Mouse (Mus musculus) embryonic facial prominence, embryonic 15.5 days (tissue): ENCODE data around the gene Nucb2. TPM values are rescaled to one million over a fixed set of nuclear protein-coding genes. Genes with fewer than 3 reads are reported as not detected.

Experiments
- ATAC-seq: fragments of 200-750 bp; cut with Nextera tagmentation; 2 replicates; pipeline ENCODE4 v1.8.0; 2017; ENCODE audit warnings: low read depth, moderate TSS enrichment; ENCODE audit not compliant: insufficient number of reproducible peaks, low FRiP score, low TSS enrichment
- H3K27ac ChIP-seq: fragments of 300-500 bp; sonication (generic); replicated peaks from 2 replicates; pipeline ENCODE4 v1.5.1; 2015; ENCODE audit warnings: mild to moderate bottlenecking, inconsistent platforms
- H3K27me3 ChIP-seq: fragments of 300-500 bp; sonication (generic); 2 replicates; pipeline ENCODE4 v1.6.1; 2015; ENCODE audit warnings: inconsistent platforms
- H3K36me3 ChIP-seq: fragments of 300-500 bp; sonication (generic); 2 replicates; pipeline ENCODE4 v1.6.1; 2015; ENCODE audit warnings: mild to moderate bottlenecking, inconsistent platforms
- H3K4me1 ChIP-seq: fragments of 300-500 bp; sonication (generic); 2 replicates; pipeline ENCODE4 v1.6.1; 2015; ENCODE audit warnings: inconsistent platforms
- H3K4me2 ChIP-seq: fragments of 300-500 bp; sonication (generic); replicated peaks from 2 replicates; pipeline ENCODE4 v1.6.1; 2015; ENCODE audit warnings: mild to moderate bottlenecking, inconsistent platforms
- H3K4me3 ChIP-seq: fragments of 300-500 bp; sonication (generic); replicated peaks from 2 replicates; pipeline ENCODE4 v1.5.1; 2015; ENCODE audit warnings: mild to moderate bottlenecking, inconsistent platforms
- H3K9ac ChIP-seq: fragments of 300-500 bp; sonication (generic); 2 replicates; pipeline ENCODE4 v1.6.1; 2015; ENCODE audit warnings: inconsistent platforms
- H3K9me3 ChIP-seq: fragments of 300-500 bp; sonication (generic); replicated peaks from 2 replicates; pipeline ENCODE4 v1.6.1; 2016; ENCODE audit warnings: inconsistent platforms
- WGBS: fragments of 180-500 bp; shearing (Covaris S2); methylation state at CpG from one replicate; pipeline ENCODE4 v1.1.7; 2015; 5-methylcytosine and 5-hydroxymethylcytosine counted together
- polyA plus RNA-seq: library from polyadenylated mRNA; unstranded; fragments of >200 nt; fragmentation: Nextera tagmentation; extraction: Ambion mirVana; gene quantifications from 2 replicates; pipeline ENCODE4 v1.2.1, GENCODE M21; 2015

Nucb2 gene
- polyA plus RNA-seq, 1 experiment from 2014 or later = 34.7 TPM

DNA sequence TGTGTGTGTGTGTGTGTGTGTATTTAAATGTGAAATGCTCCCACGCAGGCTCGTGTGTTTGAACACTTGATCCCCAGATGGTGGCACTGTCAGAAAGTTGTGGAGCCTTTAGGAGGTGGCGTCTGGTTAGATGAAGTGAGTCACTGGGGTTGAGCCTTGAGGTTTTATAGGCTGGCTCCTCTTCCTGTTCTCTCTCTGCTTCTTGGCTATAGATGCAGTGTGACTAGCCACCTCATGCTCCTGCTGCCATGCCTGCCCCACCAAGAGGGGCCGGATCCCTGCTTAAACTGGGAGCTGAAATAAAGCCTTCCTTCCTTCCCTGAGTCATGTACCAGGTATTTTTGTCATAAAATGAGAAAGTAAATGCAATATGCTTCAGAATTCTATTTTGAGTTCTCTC is 13.1 kb upstream of the Nucb2 start:
- Histone ChIP-seq H3K36me3 (no peaks in the 10 kb centered on the region), H3K4me3 (no peak overlapping the region), H3K27me3 (no peaks in the 10 kb centered on the region), H3K27ac (no peak overlapping the region), H3K4me1 (no peaks in the 10 kb centered on the region), H3K4me2 (no peak overlapping the region), H3K9me3 (no peaks in the 10 kb centered on the region), H3K9ac (no peak overlapping the region)
- ATAC-seq = no peak
- WGBS = 71% methylated on average over 4 of the region's 4 CpGs

- ATAC-seq = no peak
- Histone ChIP-seq H3K36me3 (no peaks in the 10 kb centered on the region), H3K27ac (no peak overlapping the region), H3K9me3 (no peaks in the 10 kb centered on the region), H3K4me3 (no peak overlapping the region), H3K9ac (no peak overlapping the region), H3K27me3 (no peaks in the 10 kb centered on the region), H3K4me1 (no peaks in the 10 kb centered on the region), H3K4me2 (no peak overlapping the region)
- 81% methylated on average over 7 of the region's 7 CpGs for WGBS
Measured at GRCm38 (mm10) chr7:116493267-116494003, 10.7 kb upstream of the Nucb2 start.

DNA sequence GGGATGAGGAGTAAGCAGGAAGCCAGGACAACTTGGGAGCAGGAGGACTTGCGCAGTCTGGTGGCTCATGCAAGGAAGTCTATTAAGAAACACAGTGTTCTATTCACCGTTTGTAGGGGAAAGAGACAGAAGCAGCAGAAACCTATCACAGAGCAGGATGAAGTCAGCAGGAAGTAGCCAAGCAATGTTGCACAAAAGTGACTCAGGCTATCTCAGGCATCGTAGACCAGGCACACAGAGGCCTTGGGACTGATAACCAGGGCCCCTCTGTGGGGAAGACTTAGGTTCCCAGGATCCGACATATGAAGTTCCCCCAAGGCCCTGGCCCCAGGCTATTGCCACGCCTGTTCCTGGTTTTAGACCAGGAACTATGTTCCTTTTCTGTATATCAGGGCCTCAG is 9.6 kb upstream of the Nucb2 start:
- Histone ChIP-seq H3K9ac (no peak overlapping the region), H3K27ac (no peak overlapping the region), H3K27me3 (no peaks in the 10 kb centered on the region), H3K4me2 (no peak overlapping the region), H3K4me1 (no peaks in the 10 kb centered on the region), H3K36me3 (no peaks in the 10 kb centered on the region), H3K4me3 (no peak overlapping the region), H3K9me3 (no peaks in the 10 kb centered on the region)
- WGBS = 63% methylated on average over 5 of the region's 5 CpGs
- ATAC-seq = no peak

DNA sequence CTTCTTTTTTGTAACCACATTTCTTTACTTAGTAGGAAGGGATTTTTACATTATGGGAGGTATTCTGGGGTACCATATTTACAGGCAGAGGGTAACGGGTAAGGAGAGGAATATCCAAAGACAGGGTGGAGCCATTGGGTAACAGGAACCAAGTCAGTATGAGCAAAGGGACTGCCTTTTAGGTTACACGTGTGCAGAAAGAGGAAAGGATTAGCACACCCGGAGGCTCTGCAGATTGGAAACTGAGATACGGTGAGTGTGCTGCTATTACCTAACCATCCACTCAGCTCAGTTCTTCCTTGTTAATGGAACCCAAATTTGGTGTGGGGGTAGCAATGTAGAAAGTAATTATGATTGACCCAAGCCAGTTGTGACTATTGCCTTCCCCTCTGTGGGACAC is 7.4 kb upstream of the Nucb2 start:
- no peaks in the 10 kb centered on the region for H3K27me3 ChIP-seq
- H3K4me3 ChIP-seq = no peak overlapping the region
- no peak overlapping the region for H3K27ac ChIP-seq
- H3K4me2 ChIP-seq = no peak overlapping the region
- no peak overlapping the region for H3K9ac ChIP-seq
- WGBS = 80% methylated on average over 4 of the region's 4 CpGs
- H3K4me1 ChIP-seq = no peaks in the 10 kb centered on the region
- no peaks in the 10 kb centered on the region for H3K9me3 ChIP-seq
- no peak for ATAC-seq
- H3K36me3 ChIP-seq = no peaks in the 10 kb centered on the region

- H3K27ac ChIP-seq = no peak overlapping the region
- WGBS = 2% methylated on average over 6 of the region's 6 CpGs
- H3K36me3 ChIP-seq = no peaks in the 10 kb centered on the region
- peak overlapping the region; percentile 85 for H3K9ac ChIP-seq
- no peaks in the 10 kb centered on the region for H3K27me3 ChIP-seq
- H3K4me2 ChIP-seq = peak overlapping the region; percentile 88
- H3K4me1 ChIP-seq = peaks cover 6% of the 10 kb centered on the region; the same call in 1 of the 2 replicates
- no peaks in the 10 kb centered on the region for H3K9me3 ChIP-seq
- no peak for ATAC-seq
- peak overlapping the region; percentile 83 for H3K4me3 ChIP-seq
Measured at GRCm38 (mm10) chr7:116504818-116505170, 625 bp downstream of the Nucb2 start.

DNA sequence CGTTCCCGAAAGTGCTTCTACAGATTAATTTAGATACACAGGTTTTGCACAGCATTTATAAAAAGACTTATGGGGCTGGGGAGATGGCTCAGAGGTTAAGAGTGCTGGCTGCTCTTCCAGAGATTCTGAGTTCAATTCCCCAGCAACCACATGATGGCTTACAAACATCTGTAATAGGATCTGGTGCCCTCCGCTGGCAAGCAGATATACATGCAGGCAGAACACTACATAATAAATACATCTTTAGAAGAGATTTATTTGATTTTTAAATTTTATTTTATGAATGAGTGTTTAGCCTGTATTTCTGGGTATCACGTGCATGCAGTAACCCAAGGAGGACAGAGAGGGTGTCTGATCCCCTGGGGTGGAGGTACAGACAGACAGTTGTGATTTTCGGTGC is 9.9 kb downstream of the Nucb2 start:
- Histone ChIP-seq H3K4me3 (no peak overlapping the region), H3K27me3 (no peaks in the 10 kb centered on the region), H3K36me3 (no peaks in the 10 kb centered on the region), H3K4me2 (no peak overlapping the region), H3K9ac (no peak overlapping the region), H3K4me1 (no peaks in the 10 kb centered on the region), H3K27ac (peak overlapping the region; percentile 72), H3K9me3 (no peaks in the 10 kb centered on the region)
- WGBS = 75% methylated on average over 5 of the region's 5 CpGs
- ATAC-seq = no peak

- H3K36me3 ChIP-seq = no peaks in the 10 kb centered on the region
- H3K9me3 ChIP-seq = no peaks in the 10 kb centered on the region
- H3K4me3 ChIP-seq = no peak overlapping the region
- H3K27me3 ChIP-seq = no peaks in the 10 kb centered on the region
- peak overlapping the region; percentile 72 for H3K27ac ChIP-seq
- no peaks in the 10 kb centered on the region for H3K4me1 ChIP-seq
- no peak overlapping the region for H3K9ac ChIP-seq
- ATAC-seq = peak; percentile 65; the same call in 1 of the 2 replicates
- WGBS = 63% methylated on average over 9 of the region's 9 CpGs
- H3K4me2 ChIP-seq = no peak overlapping the region
Measured at GRCm38 (mm10) chr7:116514546-116514945, 10.4 kb downstream of the Nucb2 start.

GRCm38 (mm10) chr7:116515059-116515458 is 10.9 kb downstream of the Nucb2 start:
- ATAC-seq = no peak
- H3K4me1 ChIP-seq = no peaks in the 10 kb centered on the region
- H3K4me3 ChIP-seq = no peak overlapping the region
- WGBS = 83% methylated on average over 7 of the region's 7 CpGs
- H3K27me3 ChIP-seq = no peaks in the 10 kb centered on the region
- peak overlapping the region; percentile 71 for H3K27ac ChIP-seq
- no peak overlapping the region for H3K9ac ChIP-seq
- no peaks in the 10 kb centered on the region for H3K36me3 ChIP-seq
- no peaks in the 10 kb centered on the region for H3K9me3 ChIP-seq
- no peak overlapping the region for H3K4me2 ChIP-seq

GRCm38 (mm10) chr7:116515514-116516135 is 11.5 kb downstream of the Nucb2 start:
- Histone ChIP-seq H3K9me3 (no peaks in the 10 kb centered on the region), H3K4me2 (no peak overlapping the region), H3K4me1 (no peaks in the 10 kb centered on the region), H3K36me3 (no peaks in the 10 kb centered on the region), H3K27ac (peak overlapping the region; percentile 71; the same call in 1 of the 2 replicates), H3K9ac (no peak overlapping the region), H3K27me3 (no peaks in the 10 kb centered on the region), H3K4me3 (no peak overlapping the region)
- ATAC-seq = no peak
- 63% methylated on average over 13 of the region's 13 CpGs for WGBS

DNA sequence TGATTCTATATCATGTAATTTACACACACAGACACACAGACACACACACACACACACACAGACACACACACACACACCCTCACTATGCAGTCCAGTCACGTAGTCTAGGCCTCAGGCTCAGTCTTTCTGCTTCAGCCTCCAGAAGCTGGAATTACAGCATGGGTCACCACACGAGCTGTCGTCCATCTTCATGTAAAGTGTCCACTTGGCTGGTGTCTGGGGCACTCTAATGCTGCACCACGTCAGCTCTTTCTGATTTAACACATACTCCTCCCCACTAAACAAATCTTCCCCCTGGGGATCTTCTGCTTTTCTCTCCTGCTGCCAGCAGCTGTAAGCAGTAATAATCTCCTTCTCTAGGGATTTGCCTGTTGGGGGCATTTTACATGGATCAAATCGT is 13.1 kb downstream of the Nucb2 start:
- ATAC-seq = no peak
- Histone ChIP-seq H3K4me3 (no peak overlapping the region), H3K27ac (no peak overlapping the region), H3K4me2 (no peak overlapping the region), H3K27me3 (no peaks in the 10 kb centered on the region), H3K4me1 (no peaks in the 10 kb centered on the region), H3K36me3 (peaks cover 6% of the 10 kb centered on the region), H3K9me3 (no peaks in the 10 kb centered on the region), H3K9ac (no peak overlapping the region)
- 50% methylated on average over 5 of the region's 5 CpGs for WGBS

GRCm38 (mm10) chr7:116518155-116518554 is 14.0 kb downstream of the Nucb2 start:
- 86% methylated on average over 5 of the region's 5 CpGs for WGBS

DNA sequence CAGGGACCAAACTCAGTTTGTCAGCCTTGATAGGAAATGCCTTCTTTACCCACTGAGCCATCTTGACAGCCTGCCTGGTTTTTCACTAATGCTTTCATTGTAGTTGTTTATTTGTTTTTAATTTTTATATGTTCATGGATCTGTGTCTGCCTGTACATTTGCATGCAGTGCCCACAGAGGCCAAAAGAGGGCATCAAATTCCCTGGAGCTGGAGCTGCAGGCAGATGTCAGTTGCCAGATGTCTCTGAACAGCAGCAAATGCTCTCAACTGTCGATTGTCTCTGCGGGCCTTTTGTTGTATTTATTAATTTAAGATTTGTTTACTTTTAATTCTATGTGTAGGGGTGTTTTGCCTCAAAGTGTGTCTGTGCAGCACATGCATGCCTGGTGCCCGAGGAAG is 15.6 kb downstream of the Nucb2 start:
- no peaks in the 10 kb centered on the region for H3K9me3 ChIP-seq
- 39% methylated on average over 3 of the region's 3 CpGs for WGBS
- H3K4me1 ChIP-seq = no peaks in the 10 kb centered on the region
- no peak overlapping the region for H3K9ac ChIP-seq
- no peak for ATAC-seq
- no peak overlapping the region for H3K4me2 ChIP-seq
- no peak overlapping the region for H3K4me3 ChIP-seq
- peaks cover 21% of the 10 kb centered on the region for H3K36me3 ChIP-seq
- no peaks in the 10 kb centered on the region for H3K27me3 ChIP-seq
- H3K27ac ChIP-seq = no peak overlapping the region

More at GRCm38 (mm10) chr7:116518155-116518554, 14.0 kb downstream of the Nucb2 start:
- ATAC-seq = no peak
- Histone ChIP-seq H3K36me3 (peaks cover 11% of the 10 kb centered on the region), H3K27ac (no peak overlapping the region), H3K9ac (no peak overlapping the region), H3K4me1 (no peaks in the 10 kb centered on the region), H3K4me2 (no peak overlapping the region), H3K9me3 (no peaks in the 10 kb centered on the region), H3K4me3 (no peak overlapping the region), H3K27me3 (no peaks in the 10 kb centered on the region)
